Mouse (Mus musculus): Measurements from ENCODE around the gene Ldha.

Ldha gene

DNA sequence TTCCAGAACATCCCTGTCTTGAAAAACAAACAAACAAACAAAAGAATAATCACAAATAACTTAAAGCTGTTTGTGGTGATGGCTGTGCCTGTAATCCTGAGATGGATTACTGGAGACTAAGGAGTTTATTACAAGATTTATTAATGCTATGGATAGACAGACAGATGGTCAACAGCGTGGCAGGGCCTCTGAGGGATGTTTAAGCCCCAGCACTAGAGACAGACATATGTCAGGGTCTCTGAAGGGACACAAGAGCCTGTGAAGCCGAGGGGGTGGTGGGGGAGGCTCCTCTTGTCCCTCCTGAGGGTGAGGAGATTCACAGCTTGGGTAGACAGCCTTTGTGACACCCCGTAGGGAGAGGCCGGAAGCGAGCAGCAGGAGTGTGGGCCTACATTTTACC lies 4.2 kb upstream of the Ldha start:
- no peak for DNase-seq (ENCODE audit: extremely low read depth, insufficient read length, low spot score)

DNA sequence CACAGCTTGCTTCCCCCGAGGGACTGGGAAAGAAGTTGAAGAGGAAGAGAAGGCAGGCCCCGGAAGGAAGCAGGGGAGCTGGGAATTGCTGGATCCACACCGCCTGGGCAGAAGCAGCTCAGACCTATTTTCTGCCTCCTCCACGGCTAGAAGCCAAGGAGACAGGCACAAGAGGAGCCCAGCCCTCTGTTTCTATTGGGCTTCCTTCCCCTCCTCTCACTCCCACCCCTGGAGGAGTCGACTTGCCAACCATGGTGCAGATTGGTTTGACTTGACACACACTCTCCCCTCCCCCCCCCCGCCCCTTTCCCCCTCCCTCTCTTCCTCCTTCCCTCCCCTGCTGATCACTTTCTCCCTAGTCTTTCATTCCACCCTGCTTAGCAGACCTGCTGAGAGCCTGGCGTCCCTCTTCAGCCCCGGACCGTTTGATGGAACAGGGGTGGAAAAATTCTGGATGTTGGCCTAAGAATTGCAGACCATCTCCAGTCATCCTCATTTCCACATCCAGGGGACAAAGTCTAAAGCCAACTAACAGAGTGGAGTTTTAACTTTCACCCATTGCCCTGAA lies 3.1 kb upstream of the Ldha start:
- no peak for DNase-seq (ENCODE audit: extremely low read depth, insufficient read length, low spot score)

GRCm38 (mm10) chr7:46838891-46839302 lies 2.4 kb upstream of the Ldha start:
- DNase-seq (ENCODE audit: extremely low read depth, insufficient read length, low spot score), result peak; percentile 87

GRCm38 (mm10) chr7:46839446-46839845 lies 1.8 kb upstream of the Ldha start:
- peak; percentile 35 for DNase-seq (ENCODE audit: extremely low read depth, insufficient read length, low spot score)

DNA sequence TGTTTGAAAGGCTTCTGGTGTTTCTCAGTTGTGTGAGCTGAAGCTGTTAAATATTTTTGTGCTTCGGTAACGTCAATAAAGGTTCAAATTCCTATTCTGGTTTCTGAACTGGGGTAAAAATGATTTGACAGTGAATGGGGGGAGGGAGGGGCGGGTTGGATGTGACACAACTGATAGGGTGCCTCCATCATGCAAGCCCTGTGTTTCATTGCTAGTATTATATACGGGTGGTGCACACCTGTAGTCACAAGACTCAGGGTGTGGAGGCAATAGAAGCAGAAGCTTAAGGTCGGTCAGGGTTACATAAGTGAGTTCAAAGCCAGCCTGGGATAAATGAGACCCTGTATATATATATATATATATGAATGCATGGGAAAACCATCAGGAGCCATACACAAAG lies 1.4 kb upstream of the Ldha start:
- no peak for DNase-seq (ENCODE audit: extremely low read depth, insufficient read length, low spot score)

DNA sequence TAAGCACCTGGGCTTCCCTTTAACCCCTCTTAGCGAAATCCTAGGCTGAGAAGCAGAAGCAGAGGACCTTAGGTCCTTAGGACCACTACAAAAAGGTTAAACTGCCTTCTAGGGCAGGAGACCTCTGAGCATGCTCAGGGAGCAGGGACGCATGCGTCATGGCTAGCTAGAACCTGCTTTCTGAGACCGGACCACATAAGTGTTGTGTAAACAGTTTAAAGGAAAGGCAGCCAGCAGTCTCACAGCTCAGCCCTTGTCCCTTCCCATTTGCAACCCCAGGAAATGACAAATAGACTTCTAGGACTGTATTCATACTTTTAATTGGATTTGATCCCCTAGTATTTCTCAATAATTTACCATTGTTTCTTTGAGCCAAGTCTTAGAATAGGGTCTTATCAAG lies 949 bp upstream of the Ldha start:
- DNase-seq (ENCODE audit: extremely low read depth, insufficient read length, low spot score), result no peak

DNA sequence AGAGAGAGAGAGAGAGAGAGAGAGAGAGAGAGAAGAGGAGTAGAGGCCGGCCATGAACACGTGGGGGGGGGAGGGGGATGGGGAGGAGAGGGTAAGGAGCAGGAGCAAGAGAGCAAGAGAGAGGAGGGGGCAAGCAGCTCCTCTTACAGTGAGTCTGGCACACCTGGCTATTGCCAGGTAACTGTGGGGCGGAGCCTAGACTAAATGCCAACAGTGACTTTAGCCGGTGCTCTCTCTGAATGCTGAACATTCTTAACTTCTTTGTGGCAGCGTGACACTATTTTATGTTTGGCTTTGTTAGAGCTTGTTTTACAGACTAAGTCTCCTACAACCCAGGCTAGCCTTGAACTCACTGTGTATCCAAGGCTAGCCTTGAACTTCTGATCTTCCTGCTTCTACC lies 1.0 kb downstream of the Ldha start:
- DNase-seq (ENCODE audit: extremely low read depth, insufficient read length, low spot score), result no peak

GRCm38 (mm10) chr7:46843576-46843975 lies 2.3 kb downstream of the Ldha start:
- no peak for DNase-seq (ENCODE audit: extremely low read depth, insufficient read length, low spot score)

GRCm38 (mm10) chr7:46845211-46845977 lies 4.1 kb downstream of the Ldha start:
- DNase-seq (ENCODE audit: extremely low read depth, insufficient read length, low spot score), result peak; percentile 95

- no peak for DNase-seq (ENCODE audit: extremely low read depth, insufficient read length, low spot score)
Measured at GRCm38 (mm10) chr7:46845978-46846485, 4.8 kb downstream of the Ldha start.

GRCm38 (mm10) chr7:46846486-46847244 lies 5.4 kb downstream of the Ldha start:
- peak; percentile 77 for DNase-seq (ENCODE audit: extremely low read depth, insufficient read length, low spot score)

GRCm38 (mm10) chr7:46849287-46849686 lies 8.0 kb downstream of the Ldha start:
- no peak for DNase-seq (ENCODE audit: extremely low read depth, insufficient read length, low spot score)

DNA sequence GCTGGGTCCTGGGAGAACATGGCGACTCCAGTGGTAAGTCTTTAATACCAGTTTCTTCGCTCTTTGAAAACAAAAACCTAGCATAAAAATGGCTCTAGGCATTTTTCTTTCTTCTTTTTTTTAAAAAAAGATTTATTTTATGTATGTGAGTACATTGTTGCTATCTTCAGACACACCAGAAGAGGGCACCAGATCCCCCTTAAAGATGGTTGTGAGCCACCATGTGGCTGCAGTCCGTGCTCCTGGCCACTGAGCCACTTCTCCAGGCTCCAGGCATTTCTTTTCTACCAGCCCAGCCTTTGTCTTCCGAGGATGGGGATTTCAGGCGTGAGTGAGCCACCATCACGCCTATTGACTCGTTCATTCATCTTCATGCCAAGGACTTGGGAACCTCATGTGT lies 9.8 kb downstream of the Ldha start:
- no peak for DNase-seq (ENCODE audit: extremely low read depth, insufficient read length, low spot score)

DNA sequence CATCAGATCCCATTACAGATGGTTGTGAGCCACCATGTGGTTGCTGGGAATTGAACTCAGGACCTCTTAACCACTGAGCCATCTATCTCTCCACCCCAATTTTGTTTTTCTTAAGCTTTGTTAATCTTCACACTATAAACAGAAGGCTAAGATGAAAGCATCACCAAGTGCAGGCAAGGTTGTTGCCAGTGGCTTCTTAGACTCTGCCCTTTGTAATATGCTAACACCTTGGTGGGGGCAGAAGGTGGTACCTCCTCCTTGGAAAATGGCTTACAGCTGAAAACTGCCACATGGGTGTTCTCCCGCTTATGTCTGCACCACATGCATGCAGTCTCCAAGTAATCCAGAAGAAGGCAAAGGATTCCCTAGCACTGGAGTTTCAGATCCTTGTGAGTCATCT lies 11.4 kb downstream of the Ldha start:
- no peak for DNase-seq (ENCODE audit: extremely low read depth, insufficient read length, low spot score)

GRCm38 (mm10) chr7:46853365-46853764 lies 12.1 kb downstream of the Ldha start:
- DNase-seq (ENCODE audit: extremely low read depth, insufficient read length, low spot score), result no peak

DNA sequence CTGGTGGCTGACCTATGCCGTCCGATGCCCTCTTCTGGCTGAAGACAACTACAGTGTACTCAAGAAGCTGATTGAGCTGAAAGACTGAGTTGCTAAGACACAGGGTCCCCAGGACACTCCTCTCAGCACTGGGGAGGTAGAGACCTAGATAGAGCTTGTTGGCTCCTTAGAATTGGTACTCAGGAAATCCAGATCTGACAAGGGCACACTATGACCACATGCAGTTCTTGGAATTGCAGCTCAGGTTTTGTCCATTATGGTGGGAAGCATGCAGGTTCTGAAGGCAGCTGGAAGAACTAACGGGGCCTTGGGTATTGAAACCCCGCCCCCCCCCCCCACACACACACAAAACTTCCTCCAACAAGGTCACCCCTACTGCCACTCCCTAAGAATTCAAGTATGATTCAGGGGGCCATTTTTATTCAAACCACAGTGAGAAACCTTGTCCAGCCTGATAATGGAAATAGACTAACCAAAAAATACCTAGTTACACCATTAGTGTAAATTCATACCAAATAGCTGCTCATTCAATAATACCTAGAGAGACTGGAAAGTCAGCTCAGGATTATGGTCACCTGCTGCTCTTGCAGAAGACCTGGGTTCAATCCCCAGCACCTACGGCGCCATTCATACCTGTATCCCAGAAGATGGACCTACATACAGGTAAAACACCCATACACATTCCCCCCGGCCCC lies 14.7 kb downstream of the Ldha start:
- DNase-seq (ENCODE audit: extremely low read depth, insufficient read length, low spot score), result no peak

DNA sequence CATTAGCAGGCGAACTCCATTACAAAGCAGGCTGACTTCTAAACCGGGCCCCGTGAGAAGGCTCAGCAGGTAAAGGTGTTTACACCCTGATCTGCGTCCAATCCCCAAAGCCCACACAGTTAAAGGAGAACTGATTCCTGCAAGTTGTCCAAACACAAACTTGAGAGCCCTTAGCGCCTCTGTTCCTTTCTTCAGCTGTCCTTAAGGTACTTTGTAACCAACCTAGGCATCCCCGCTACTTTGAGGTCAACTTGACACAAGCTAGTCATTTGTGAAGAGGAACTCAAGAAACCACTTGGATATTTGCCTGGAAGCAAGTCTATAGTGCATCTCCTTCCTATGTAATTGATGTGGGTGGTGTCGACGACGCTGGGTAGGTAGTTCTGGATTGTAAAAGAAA lies 16.2 kb downstream of the Ldha start:
- DNase-seq (ENCODE audit: extremely low read depth, insufficient read length, low spot score), result no peak

DNA sequence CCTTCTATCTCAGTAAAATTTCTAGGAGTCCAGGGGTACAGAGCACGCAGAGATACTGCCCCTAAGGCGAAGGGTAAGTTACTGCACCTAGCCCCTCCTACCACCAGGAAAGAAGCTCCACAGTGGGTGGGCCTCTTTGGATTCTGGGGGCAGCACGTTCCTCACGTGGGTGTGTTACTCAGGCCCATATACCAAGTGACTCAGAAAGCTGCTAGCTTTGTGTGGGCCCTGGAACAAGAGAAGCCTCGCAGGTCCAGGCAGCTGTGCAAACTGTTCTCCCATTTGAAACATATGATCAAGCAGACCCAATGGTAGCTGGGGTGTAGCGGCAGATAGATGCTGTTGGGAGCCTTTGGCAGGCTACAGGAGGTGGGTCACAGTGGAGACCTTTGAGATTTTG lies 17.8 kb downstream of the Ldha start:
- DNase-seq (ENCODE audit: extremely low read depth, insufficient read length, low spot score), result no peak

DNA sequence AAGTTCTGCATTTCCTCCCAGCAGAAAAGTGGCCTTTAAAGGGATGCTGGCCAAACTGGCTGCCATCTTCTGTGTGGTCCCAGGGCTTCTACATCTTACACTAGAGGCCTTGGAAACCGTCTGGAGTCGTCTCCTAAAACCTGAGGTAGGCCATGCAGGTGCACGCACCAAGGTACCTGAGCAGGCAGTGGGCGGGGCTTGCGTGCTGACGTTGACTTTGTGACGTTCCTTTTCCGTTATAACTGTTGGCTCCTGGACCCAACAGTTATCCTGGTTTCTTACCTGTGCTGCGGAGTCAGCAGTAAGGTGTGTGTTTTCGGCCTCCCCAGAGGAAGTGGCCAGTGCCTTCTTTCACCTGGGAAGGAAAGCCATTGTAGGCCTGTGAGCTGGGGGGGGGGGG lies 19.7 kb downstream of the Ldha start, which contains the start of gene Ldhc:
Gene Ldhc, plus strand, starts transcription at position 208 of the 400 bp plus-strand sequence.
- no peak for DNase-seq (ENCODE audit: extremely low read depth, insufficient read length, low spot score)

DNA sequence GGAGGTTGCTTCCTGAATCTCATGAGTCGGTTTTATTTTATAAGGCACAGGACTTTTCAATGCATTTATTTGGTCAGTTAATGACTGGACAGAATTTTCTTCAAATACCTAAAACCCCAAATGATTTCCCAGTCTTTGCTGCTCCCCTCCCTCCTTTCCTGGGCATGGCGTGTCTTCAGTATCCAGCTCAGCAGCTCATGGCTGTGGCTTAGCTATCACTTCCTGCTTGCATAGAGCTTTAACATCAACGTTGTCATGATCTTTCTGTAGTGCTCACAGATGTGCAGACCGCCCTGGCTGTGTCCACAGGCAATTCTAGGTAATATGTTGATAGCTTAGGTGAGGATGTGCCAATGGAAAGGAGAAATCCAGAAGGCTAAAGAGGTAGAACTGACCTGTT lies 30.7 kb downstream of the Ldha start:
- no peak for DNase-seq (ENCODE audit: extremely low read depth, insufficient read length, low spot score)

DNA sequence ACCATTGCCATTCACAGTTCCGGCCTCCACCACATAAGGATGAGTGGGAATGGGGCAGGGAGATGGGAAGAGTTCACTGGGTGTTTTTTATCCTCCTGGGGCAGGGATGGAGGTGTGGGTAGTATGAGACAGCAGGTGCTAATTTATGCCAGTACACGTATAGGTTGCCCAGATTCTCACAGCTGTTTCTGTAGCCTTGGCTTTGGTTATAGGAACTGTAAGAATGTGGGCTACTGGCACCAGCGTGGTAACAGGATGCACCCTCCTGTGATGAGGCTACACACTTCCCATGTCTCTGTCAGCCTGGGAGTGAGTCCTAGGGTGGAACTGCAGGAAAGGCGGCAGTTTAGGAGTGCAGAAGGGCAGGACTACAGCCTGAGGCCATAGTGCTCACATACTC lies 35.6 kb downstream of the Ldha start:
- no peak for DNase-seq (ENCODE audit: extremely low read depth, insufficient read length, low spot score)

All from 3134 (cell line).